27 mouse cellular contexts compared by ENCODE assay signal in genomic region chr3:60587149-60587548, GRCm38 (mm10).
DNase-seq lines count a peak whose midpoint lies in the region; ATAC-seq and TF ChIP-seq lines count a peak whose summit lies in the region.
"Had no signal": no experiment of that assay in that cellular context is flagged by ENCODE, and none has a peak within 500 bp of the region (broad histone marks: within the 10 kb centered on the region; RNA-seq: fewer than 3 reads in every experiment).

No protein-coding gene starts in this region.

- peak overlapping the region; percentile 35; the same call in 1 of the 2 replicates for H3K27ac ChIP-seq in heart, postnatal 0 days (ENCODE audit: low read depth)
- peak overlapping the region; percentile 36; the same call in 1 of the 2 replicates for H3K27ac ChIP-seq in liver, embryonic 12.5 days
- H3K27ac ChIP-seq: embryonic facial prominence, embryonic 13.5 days; heart, embryonic 10.5 days; limb, embryonic 10.5 days; limb, embryonic 15.5 days; liver, embryonic 15.5 days; neural tube, embryonic 12.5 days had no signal

- H3K36me3 ChIP-seq in heart, postnatal 0 days (replicated peaks; ENCODE audit: control insufficient read depth, insufficient read depth, low read length), result no peaks in the 10 kb centered on the region
- H3K36me3 ChIP-seq in liver, embryonic 12.5 days, result 0 out of 2 replicates have a peak, but pooled peaks cover under 1% of the 10 kb centered on the region
- H3K36me3 ChIP-seq: embryonic facial prominence, embryonic 13.5 days; heart, embryonic 10.5 days; limb, embryonic 10.5 days; limb, embryonic 15.5 days; neural tube, embryonic 12.5 days had no signal

- no peak overlapping the region for H3K9ac ChIP-seq in heart, postnatal 0 days (replicated peaks; ENCODE audit: low read depth, low read length)
- no peak overlapping the region for H3K9ac ChIP-seq in liver, embryonic 12.5 days
- H3K9ac ChIP-seq: embryonic facial prominence, embryonic 13.5 days; forebrain, postnatal 0 days; limb, embryonic 15.5 days; liver, embryonic 15.5 days; lung, embryonic 14.5 days; neural tube, embryonic 12.5 days had no signal

- no peak overlapping the region for H3K4me3 ChIP-seq in heart, postnatal 0 days (ENCODE audit: low read depth, low read length)
- H3K4me3 ChIP-seq in liver, embryonic 12.5 days, result no peak overlapping the region
- H3K4me3 ChIP-seq: embryonic facial prominence, embryonic 13.5 days; erythroblast, embryonic 14.5 days; heart, embryonic 10.5 days; limb, embryonic 10.5 days; limb, embryonic 15.5 days; liver, embryonic 15.5 days; myocyte; neural tube, embryonic 12.5 days had no signal

- no peak overlapping the region for H3K4me2 ChIP-seq in heart, postnatal 0 days (ENCODE audit: low read depth, low read length)
- H3K4me2 ChIP-seq in liver, embryonic 12.5 days, result no peak overlapping the region
- H3K4me2 ChIP-seq: embryonic facial prominence, embryonic 13.5 days; limb, embryonic 15.5 days; liver, embryonic 15.5 days; lung, embryonic 14.5 days; midbrain, embryonic 11.5 days; neural tube, embryonic 12.5 days had no signal

- H3K4me1 ChIP-seq in heart, postnatal 0 days (ENCODE audit: control insufficient read depth, insufficient read depth), result peaks cover 29% of the 10 kb centered on the region
- H3K4me1 ChIP-seq in liver, embryonic 12.5 days, result peaks cover 52% of the 10 kb centered on the region

- 77% methylated on average over 4 of the region's 4 CpGs for WGBS in heart, postnatal 0 days
- WGBS in liver, embryonic 12.5 days (ENCODE audit: insufficient replicate concordance), result 87% methylated on average over 4 of the region's 4 CpGs

- no peaks in the 10 kb centered on the region for H3K9me3 ChIP-seq in heart, postnatal 0 days (replicated peaks; ENCODE audit: control insufficient read depth, low read length)
- H3K9me3 ChIP-seq in liver, embryonic 12.5 days (replicated peaks), result no peaks in the 10 kb centered on the region
- H3K9me3 ChIP-seq: embryonic facial prominence, embryonic 13.5 days; heart, embryonic 10.5 days; limb, embryonic 10.5 days; limb, embryonic 15.5 days; liver, embryonic 15.5 days; neural tube, embryonic 12.5 days had no signal

- intact Hi-C loops in heart, postnatal 14 days (cut with DNase I), result no loop called here

- no peak for TF ChIP-seq EP300 in heart, postnatal 0 days (IDR thresholded peaks at IDR 0.05; ENCODE audit: low read depth)

- DNase-seq in adrenal gland, adult 2 months, result peak; percentile 21
- no peak for DNase-seq in adrenal gland, adult 8-10 months
- DNase-seq in heart, postnatal 0 days (ENCODE audit: low spot score), result no peak
- DNase-seq in heart, postnatal 14 days, result no peak
- DNase-seq in liver, result no peak
- no peak for DNase-seq in thymus, postnatal 14 days
- DNase-seq: cerebellum, postnatal 10 days; forebrain, postnatal 0 days; gastrocnemius, postnatal 10 days; kidney, postnatal 14 days; layer of hippocampus, adult 9-11 months; lung, embryonic 14.5 days; lung, postnatal 14 days; right cerebral cortex, adult 18-20 months; spleen, adult 18-20 months; thymus, postnatal 25 days had no signal

- no peak for TF ChIP-seq CTCF in heart, postnatal 0 days (IDR thresholded peaks at IDR 0.05; ENCODE audit: low read depth)

- H3K27me3 ChIP-seq in heart, postnatal 0 days (ENCODE audit: control insufficient read depth, insufficient read depth, low read length), result no peaks in the 10 kb centered on the region
- H3K27me3 ChIP-seq in liver, embryonic 12.5 days (replicated peaks), result no peaks in the 10 kb centered on the region
- H3K27me3 ChIP-seq: embryonic facial prominence, embryonic 13.5 days; limb, embryonic 15.5 days; liver, embryonic 15.5 days; neural tube, embryonic 12.5 days had no signal

- no peak for ATAC-seq in heart, postnatal 0 days (ENCODE audit: insufficient read depth, low read depth)
- ATAC-seq in liver, embryonic 12.5 days, result no peak
- ATAC-seq: forebrain, postnatal 0 days; intestine, postnatal 0 days had no signal
